Mouse (Mus musculus) midbrain, embryonic 10.5 days (tissue): ENCODE measurements at regions not wholly inside any gene's neighbourhood (a gene's known extent, or its start where the extent isn't known, plus 50 kb on each side); places are given as distances from the start of the nearest gene placed in this dataset.

ENCODE experiments used
- DNase-seq: peaks from one replicate; pipeline ENCODE4 v3.0.0-alpha.2; 2017; ENCODE audit warnings: low spot score
- H3K27ac ChIP-seq: fragments of 300-500 bp; sonication (generic); replicated peaks from 2 replicates; pipeline ENCODE4 v1.5.1; 2016; ENCODE audit warnings: mild to moderate bottlenecking
- H3K27me3 ChIP-seq: fragments of 300-500 bp; sonication (generic); 2 replicates; pipeline ENCODE4 v1.6.1; 2016; ENCODE audit warnings: low read depth, mild to moderate bottlenecking; ENCODE audit not compliant: poor library complexity, severe bottlenecking
- H3K36me3 ChIP-seq: fragments of 300-500 bp; sonication (generic); 2 replicates; pipeline ENCODE4 v1.6.1; 2016; ENCODE audit warnings: mild to moderate bottlenecking, moderate library complexity
- H3K4me1 ChIP-seq: fragments of 300-500 bp; sonication (generic); 2 replicates; pipeline ENCODE4 v1.6.1; 2016
- H3K4me3 ChIP-seq: fragments of 300-500 bp; sonication (generic); 2 replicates; pipeline ENCODE4 v1.5.1; 2016; ENCODE audit warnings: mild to moderate bottlenecking, moderate library complexity
- H3K9me3 ChIP-seq: fragments of 300-500 bp; sonication (generic); replicated peaks from 2 replicates; pipeline ENCODE4 v1.6.1; 2016; ENCODE audit warnings: mild to moderate bottlenecking
- WGBS: fragments of 180-500 bp; shearing (Covaris S2); methylation state at CpG from one replicate; pipeline ENCODE4 v1.1.7; 2016; 5-methylcytosine and 5-hydroxymethylcytosine counted together

DNA sequence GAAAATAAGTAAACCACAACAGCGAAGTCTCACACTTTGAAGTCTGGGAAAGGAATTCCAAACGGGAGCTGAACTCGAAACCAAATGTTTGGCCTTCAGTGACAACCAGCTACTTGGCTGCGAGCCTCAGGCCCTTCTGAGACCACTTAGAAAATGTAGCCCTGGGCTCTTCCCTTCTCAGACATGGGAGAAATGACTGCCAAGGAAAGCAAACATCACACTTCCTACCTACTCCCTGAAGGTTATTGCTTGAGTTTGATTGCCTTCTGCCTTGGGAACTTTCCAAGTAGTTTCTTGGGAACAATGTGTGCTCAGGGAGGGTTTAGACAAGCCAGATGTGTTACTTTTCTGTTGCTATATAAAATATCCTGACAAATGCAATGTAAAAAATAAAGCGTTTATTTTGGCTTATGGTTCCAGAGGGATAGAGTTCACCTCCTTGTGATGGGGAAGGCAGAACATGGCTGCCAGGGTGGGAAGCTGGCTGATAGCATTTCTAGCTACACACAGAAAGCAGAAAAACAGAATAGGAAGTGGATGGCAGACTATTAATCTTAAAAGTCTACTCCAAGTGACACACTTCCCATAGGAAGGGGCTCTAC is 194.8 kb upstream of the Rack1 start:
- no peak overlapping the region for H3K4me3 ChIP-seq
- 71% methylated on average over 5 of the region's 5 CpGs for WGBS
- no peak for DNase-seq
- H3K36me3 ChIP-seq: no peaks in the 10 kb centered on the region
- H3K4me1 ChIP-seq: no peaks in the 10 kb centered on the region
- H3K27me3 ChIP-seq: no peaks in the 10 kb centered on the region
- H3K9me3 ChIP-seq: no peaks in the 10 kb centered on the region
- H3K27ac ChIP-seq: no peak overlapping the region

- H3K36me3 ChIP-seq: no peaks in the 10 kb centered on the region
- H3K27me3 ChIP-seq: no peaks in the 10 kb centered on the region
- H3K27ac ChIP-seq: no peak overlapping the region
- no peak for DNase-seq
- 93% methylated on average over 1 of the region's 1 CpGs for WGBS
- no peaks in the 10 kb centered on the region for H3K9me3 ChIP-seq
- H3K4me3 ChIP-seq: no peak overlapping the region
- no peaks in the 10 kb centered on the region for H3K4me1 ChIP-seq
These were observed 199.0 kb upstream of the Rack1 start for GRCm38 (mm10) chr11:48601096-48601495.

DNA sequence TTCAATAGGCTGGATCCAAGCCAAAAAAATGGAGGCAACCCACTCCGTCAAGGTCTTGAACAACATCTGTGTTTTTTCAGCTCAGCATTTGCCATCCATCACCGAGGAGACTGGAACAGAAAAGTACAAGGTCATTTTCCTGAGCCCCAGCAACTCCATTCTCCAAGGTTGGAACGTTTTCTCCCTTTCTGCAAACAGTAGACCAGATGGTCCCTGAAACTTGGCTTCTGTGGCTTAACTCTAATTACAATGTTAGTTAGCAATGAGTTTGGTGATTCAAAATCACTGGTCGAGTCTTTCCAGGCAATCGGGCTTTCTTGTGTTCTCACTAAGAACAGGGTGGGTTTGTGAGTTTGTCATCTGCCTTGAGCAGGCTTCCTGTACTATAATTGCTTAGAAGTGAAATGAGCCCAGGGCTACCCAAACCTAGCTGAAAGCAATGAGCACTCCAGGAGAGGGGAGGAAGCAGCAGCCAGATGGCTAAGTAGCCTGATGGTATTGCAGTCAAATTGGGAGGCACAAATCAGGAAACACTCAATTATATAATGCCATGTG is 200.5 kb upstream of the Rack1 start:
- H3K4me1 ChIP-seq: peaks cover under 1% of the 10 kb centered on the region; the same call in 1 of the 2 replicates
- DNase-seq: no peak
- WGBS: 83% methylated on average over 5 of the region's 5 CpGs
- H3K4me3 ChIP-seq: no peak overlapping the region
- H3K27me3 ChIP-seq: no peaks in the 10 kb centered on the region
- no peaks in the 10 kb centered on the region for H3K36me3 ChIP-seq
- no peaks in the 10 kb centered on the region for H3K9me3 ChIP-seq
- no peak overlapping the region for H3K27ac ChIP-seq

GRCm38 (mm10) chr11:48599033-48599432 is 201.1 kb upstream of the Rack1 start:
- no peak for DNase-seq
- Histone ChIP-seq H3K27me3 (no peaks in the 10 kb centered on the region), H3K4me3 (no peak overlapping the region), H3K36me3 (no peaks in the 10 kb centered on the region), H3K4me1 (peaks cover 5% of the 10 kb centered on the region; the same call in 1 of the 2 replicates), H3K27ac (no peak overlapping the region), H3K9me3 (no peaks in the 10 kb centered on the region)

- WGBS: 28% methylated on average over 5 of the region's 5 CpGs
- no peak for DNase-seq
- no peaks in the 10 kb centered on the region for H3K36me3 ChIP-seq
These were observed 205.7 kb upstream of the Rack1 start for GRCm38 (mm10) chr11:48594429-48594828.

DNA sequence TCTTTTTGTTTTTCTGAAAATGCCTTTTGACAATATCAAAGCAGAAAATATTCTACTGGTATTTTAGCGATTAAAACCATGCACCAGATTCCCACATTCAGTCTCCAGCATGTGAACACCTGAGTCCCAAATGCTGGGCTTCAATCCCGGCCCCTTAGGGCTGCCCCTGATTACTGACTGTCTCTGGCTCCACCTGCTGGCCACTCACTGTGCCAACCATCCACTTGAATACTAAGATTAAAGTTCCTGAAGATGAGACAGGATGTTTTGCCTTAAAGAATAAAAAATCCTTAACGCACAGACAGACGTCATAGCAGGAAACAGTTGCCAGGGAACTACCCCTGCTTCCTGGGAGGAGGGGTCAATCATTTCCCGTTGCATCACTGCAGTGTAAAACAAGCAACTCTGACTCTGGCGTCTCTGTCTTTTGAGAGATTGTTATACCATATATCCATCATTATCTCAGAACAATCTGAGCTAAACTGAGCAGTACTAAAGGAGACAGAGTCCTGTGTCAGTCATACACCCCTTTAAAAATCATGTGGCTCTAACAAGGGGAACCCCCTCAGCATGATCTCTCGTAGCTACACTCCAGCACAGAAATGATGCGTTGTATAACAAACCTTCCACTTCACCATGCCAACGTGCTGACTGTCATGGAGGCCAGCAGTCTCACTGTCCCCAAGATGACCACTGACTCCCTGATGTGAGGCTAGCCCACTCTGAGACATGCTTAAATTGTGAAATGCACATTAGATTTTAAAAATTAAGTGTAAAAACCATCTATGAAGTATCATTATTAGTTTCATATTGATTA is 211.1 kb upstream of the Rack1 start:
- H3K4me3 ChIP-seq: no peak overlapping the region
- no peaks in the 10 kb centered on the region for H3K9me3 ChIP-seq
- DNase-seq: peak; percentile 62
- H3K4me1 ChIP-seq: no peaks in the 10 kb centered on the region
- 42% methylated on average over 9 of the region's 9 CpGs for WGBS
- H3K36me3 ChIP-seq: no peaks in the 10 kb centered on the region
- H3K27ac ChIP-seq: no peak overlapping the region
- H3K27me3 ChIP-seq: no peaks in the 10 kb centered on the region

More at GRCm38 (mm10) chr11:48594429-48594828, 205.7 kb upstream of the Rack1 start:
- Histone ChIP-seq H3K4me3 (no peak overlapping the region), H3K9me3 (no peaks in the 10 kb centered on the region), H3K27me3 (no peaks in the 10 kb centered on the region), H3K27ac (no peak overlapping the region), H3K4me1 (peaks cover 5% of the 10 kb centered on the region; the same call in 1 of the 2 replicates)

DNA sequence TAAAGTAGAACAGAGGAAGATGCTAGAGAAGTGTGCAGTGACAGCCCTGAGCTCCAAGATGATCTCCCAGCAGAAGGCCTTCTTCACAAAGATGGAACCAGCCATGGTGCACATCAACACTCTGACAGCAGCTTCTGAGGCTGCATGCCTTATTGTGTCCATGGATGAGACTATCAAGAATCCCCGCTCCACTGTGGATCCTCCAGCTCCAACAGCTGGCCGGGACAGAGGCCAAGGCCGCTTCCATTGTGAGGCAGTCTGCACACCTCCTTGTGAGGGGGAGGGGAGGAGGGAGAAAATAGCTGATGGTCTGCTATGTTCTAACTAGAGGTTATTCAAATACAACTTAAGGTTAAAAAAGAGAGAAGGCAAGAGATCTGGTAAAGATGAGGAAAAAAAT is 231.4 kb upstream of the Rack1 start:
- Histone ChIP-seq H3K4me1 (no peaks in the 10 kb centered on the region), H3K4me3 (no peak overlapping the region), H3K36me3 (no peaks in the 10 kb centered on the region), H3K27me3 (no peaks in the 10 kb centered on the region), H3K9me3 (no peaks in the 10 kb centered on the region), H3K27ac (no peak overlapping the region)
- WGBS: 93% methylated on average over 3 of the region's 3 CpGs
- no peak for DNase-seq

- 78% methylated on average over 6 of the region's 6 CpGs for WGBS
- Histone ChIP-seq H3K4me3 (no peak overlapping the region), H3K4me1 (no peaks in the 10 kb centered on the region), H3K27ac (no peak overlapping the region), H3K27me3 (no peaks in the 10 kb centered on the region), H3K9me3 (no peaks in the 10 kb centered on the region), H3K36me3 (no peaks in the 10 kb centered on the region)
- DNase-seq: no peak
These were observed 232.3 kb upstream of the Rack1 start for GRCm38 (mm10) chr11:48567583-48568562.

GRCm38 (mm10) chr11:48558053-48558452 is 242.1 kb upstream of the Rack1 start:
- Histone ChIP-seq H3K9me3 (no peaks in the 10 kb centered on the region), H3K4me1 (no peaks in the 10 kb centered on the region), H3K27me3 (no peaks in the 10 kb centered on the region), H3K27ac (no peak overlapping the region), H3K36me3 (no peaks in the 10 kb centered on the region), H3K4me3 (no peak overlapping the region)
- no peak for DNase-seq
- 74% methylated on average over 1 of the region's 1 CpGs for WGBS

- no peak for DNase-seq
These were observed 248.1 kb upstream of the Rack1 start for GRCm38 (mm10) chr11:48552006-48552405.

GRCm38 (mm10) chr11:48551201-48551600 is 248.9 kb upstream of the Rack1 start:
- no peaks in the 10 kb centered on the region for H3K4me1 ChIP-seq
- WGBS: 81% methylated on average over 2 of the region's 2 CpGs

More at GRCm38 (mm10) chr11:48552006-48552405, 248.1 kb upstream of the Rack1 start:
- H3K4me1 ChIP-seq: no peaks in the 10 kb centered on the region
- no peak overlapping the region for H3K4me3 ChIP-seq
- 93% methylated on average over 3 of the region's 3 CpGs for WGBS
- H3K36me3 ChIP-seq: no peaks in the 10 kb centered on the region
- no peak overlapping the region for H3K27ac ChIP-seq
- H3K27me3 ChIP-seq: no peaks in the 10 kb centered on the region
- no peaks in the 10 kb centered on the region for H3K9me3 ChIP-seq

GRCm38 (mm10) chr11:48526316-48526715 is 273.8 kb upstream of the Rack1 start:
- Histone ChIP-seq H3K4me3 (no peak overlapping the region), H3K27ac (no peak overlapping the region)
- 81% methylated on average over 3 of the region's 3 CpGs for WGBS

More at GRCm38 (mm10) chr11:48551201-48551600, 248.9 kb upstream of the Rack1 start:
- Histone ChIP-seq H3K9me3 (no peaks in the 10 kb centered on the region), H3K27ac (no peak overlapping the region), H3K4me3 (no peak overlapping the region), H3K36me3 (no peaks in the 10 kb centered on the region), H3K27me3 (no peaks in the 10 kb centered on the region)
- no peak for DNase-seq

More at GRCm38 (mm10) chr11:48526316-48526715, 273.8 kb upstream of the Rack1 start:
- Histone ChIP-seq H3K36me3 (no peaks in the 10 kb centered on the region), H3K27me3 (no peaks in the 10 kb centered on the region), H3K9me3 (no peaks in the 10 kb centered on the region), H3K4me1 (no peaks in the 10 kb centered on the region)
- DNase-seq: no peak
